Mouse (Mus musculus) ovary, postnatal 10 days (tissue): Measurements from ENCODE around the gene Ip6k1.

Source experiments
- DNase-seq: peaks from one replicate; pipeline ENCODE4 v3.0.0; 2022; ENCODE audit warnings: low spot score

The Ip6k1 gene

GRCm38 (mm10) chr9:108001922-108002770 is at the start of gene Ip6k1:
Gene Ip6k1, plus strand, starts transcription at chr9:108002501.
- DNase-seq, result peak; percentile 99

- no peak for DNase-seq
Observed at GRCm38 (mm10) chr9:107955613-107956289, 46.5 kb upstream of the Ip6k1 start.

GRCm38 (mm10) chr9:107957141-107957540 is 45.2 kb upstream of the Ip6k1 start:
- no peak for DNase-seq

GRCm38 (mm10) chr9:107959896-107960295 is 42.4 kb upstream of the Ip6k1 start:
- DNase-seq, result no peak

- no peak for DNase-seq
Observed at GRCm38 (mm10) chr9:107960928-107961327, 41.4 kb upstream of the Ip6k1 start.

- DNase-seq, result no peak
Observed at GRCm38 (mm10) chr9:107961351-107961762, 40.9 kb upstream of the Ip6k1 start.

GRCm38 (mm10) chr9:107961881-107962280 is 40.4 kb upstream of the Ip6k1 start:
- no peak for DNase-seq

- DNase-seq, result no peak
Observed at GRCm38 (mm10) chr9:107962916-107963315, 39.4 kb upstream of the Ip6k1 start.

- peak; percentile 53 for DNase-seq
Observed at GRCm38 (mm10) chr9:107963700-107964099, 38.6 kb upstream of the Ip6k1 start.

- DNase-seq, result no peak
Observed at GRCm38 (mm10) chr9:107964681-107965080, 37.6 kb upstream of the Ip6k1 start.

- DNase-seq, result no peak
Observed at GRCm38 (mm10) chr9:107966676-107967075, 35.6 kb upstream of the Ip6k1 start.

GRCm38 (mm10) chr9:107967437-107967836 is 34.9 kb upstream of the Ip6k1 start:
- no peak for DNase-seq

GRCm38 (mm10) chr9:107968531-107968930 is 33.8 kb upstream of the Ip6k1 start:
- no peak for DNase-seq

- no peak for DNase-seq
Observed at GRCm38 (mm10) chr9:107970311-107970710, 32.0 kb upstream of the Ip6k1 start.

GRCm38 (mm10) chr9:107971690-107972541 is 30.4 kb upstream of the Ip6k1 start:
- no peak for DNase-seq

GRCm38 (mm10) chr9:107974491-107975171 is 27.7 kb upstream of the Ip6k1 start:
- no peak for DNase-seq

GRCm38 (mm10) chr9:107975399-107976386 is 26.6 kb upstream of the Ip6k1 start, which contains the start of gene Uba7:
Gene Uba7, plus strand, starts transcription at chr9:107975505.
- peak; percentile 15 for DNase-seq

- no peak for DNase-seq
Observed at GRCm38 (mm10) chr9:107978815-107979214, 23.5 kb upstream of the Ip6k1 start.

GRCm38 (mm10) chr9:107981684-107982605 is 20.4 kb upstream of the Ip6k1 start:
- no peak for DNase-seq
